Mouse (Mus musculus): ENCODE measurements at regions not wholly inside any gene's neighbourhood (a gene's known extent, or its start where the extent isn't known, plus 50 kb on each side); places are given as distances from the start of the nearest gene placed in this dataset.

GRCm38 (mm10) chr2:161166681-161167080 lies 57.8 kb upstream of the Chd6 start:
- no peak for DNase-seq (ENCODE audit: low read depth, low spot score)

- DNase-seq (ENCODE audit: low read depth, low spot score): no peak
Observed at GRCm38 (mm10) chr2:161165495-161165894, 56.6 kb upstream of the Chd6 start.

- peak; percentile 95 for DNase-seq (ENCODE audit: low read depth, low spot score)
Observed at GRCm38 (mm10) chr2:161164320-161164719, 55.4 kb upstream of the Chd6 start.

Measured in 3T3-L1 (cell line).